Mouse (Mus musculus) megakaryocyte, adult 5-6 weeks (primary cell): Measurements from ENCODE around the gene Lrrc29. TPM values are rescaled to one million over a fixed set of nuclear protein-coding genes. Genes with fewer than 3 reads are reported as not detected.
A peak's percentile ranks its signal among the peaks of the same experiment; 100 is the strongest.

Experiments used
- ATAC-seq: 2 replicates; pipeline ENCODE4 v1.8.0; 2016; ENCODE audit warnings: mild to moderate bottlenecking, inconsistent platforms; ENCODE audit not compliant: poor library complexity, severe bottlenecking
- total RNA-seq, 2 experiments: library from RNA; stranded (forward) in 1 of 2; stranded (reverse) in 1 of 2; fragments of 153-499, 151-499 nt in 1 of 2; fragments of 221-1000, 200-1000 nt in 1 of 2; gene quantifications; 2 replicates each; pipeline versions ENCODE4 v1.2.3 to v1.2.4; 2015 to 2017

The Lrrc29 gene
- total RNA-seq (2015), result 0.89 and 1.8 TPM in 2 replicates
- total RNA-seq (2017), result 1.7 and 3.1 TPM in 2 replicates

- peak; percentile 96 for ATAC-seq
Measured at GRCm38 (mm10) chr8:105326141-105326672, at the start of gene Lrrc29, which contains the start of gene Tmem208. Gene Lrrc29, minus strand, starts transcription at chr8:105326278. Gene Tmem208, plus strand, starts transcription at chr8:105326354.

GRCm38 (mm10) chr8:105374513-105374966, 48.5 kb upstream of the Lrrc29 start:
- peak; percentile 69 for ATAC-seq

- ATAC-seq, result no peak
Measured at GRCm38 (mm10) chr8:105373032-105373431, 47.0 kb upstream of the Lrrc29 start, which contains the start of gene Plekhg4. Gene Plekhg4, plus strand, starts transcription at chr8:105373274.

GRCm38 (mm10) chr8:105372473-105372872, 46.4 kb upstream of the Lrrc29 start:
- no peak for ATAC-seq

- ATAC-seq, result 0 out of 2 replicates have a peak, but pooled peaks have one; percentile 40
Measured at GRCm38 (mm10) chr8:105367107-105367506, 41.0 kb upstream of the Lrrc29 start.

- ATAC-seq, result no peak
Measured at GRCm38 (mm10) chr8:105361751-105362702, 35.9 kb upstream of the Lrrc29 start.

GRCm38 (mm10) chr8:105359646-105360045, 33.6 kb upstream of the Lrrc29 start:
- no peak for ATAC-seq

GRCm38 (mm10) chr8:105359208-105359607, 33.1 kb upstream of the Lrrc29 start:
- no peak for ATAC-seq

GRCm38 (mm10) chr8:105356681-105357080, 30.6 kb upstream of the Lrrc29 start:
- no peak for ATAC-seq

- no peak for ATAC-seq
Measured at GRCm38 (mm10) chr8:105355179-105356024, 29.3 kb upstream of the Lrrc29 start.

GRCm38 (mm10) chr8:105354549-105354948, 28.5 kb upstream of the Lrrc29 start:
- no peak for ATAC-seq

GRCm38 (mm10) chr8:105353583-105354135, 27.6 kb upstream of the Lrrc29 start:
- ATAC-seq, result no peak

GRCm38 (mm10) chr8:105350186-105350585, 24.1 kb upstream of the Lrrc29 start:
- ATAC-seq, result no peak

GRCm38 (mm10) chr8:105349096-105349771, 23.2 kb upstream of the Lrrc29 start:
- ATAC-seq, result no peak

- no peak for ATAC-seq
Measured at GRCm38 (mm10) chr8:105348450-105349095, 22.5 kb upstream of the Lrrc29 start, which contains the start of gene Slc9a5. Gene Slc9a5, plus strand, starts transcription at chr8:105348843.

- peak; percentile 85 for ATAC-seq
Measured at GRCm38 (mm10) chr8:105347428-105348221, 21.5 kb upstream of the Lrrc29 start, which contains the start of gene Fhod1. Gene Fhod1, minus strand, starts transcription at chr8:105347953.

GRCm38 (mm10) chr8:105346611-105347427, 20.7 kb upstream of the Lrrc29 start:
- ATAC-seq, result 0 out of 2 replicates have a peak, but pooled peaks have one; percentile 0
